Mouse (Mus musculus): ENCODE measurements around the gene Atp1a2. TPM values are rescaled to one million over a fixed set of nuclear protein-coding genes. Genes with fewer than 3 reads are reported as not detected.

Gene Atp1a2
- polyA plus RNA-seq, 1 experiment from 2014 or later: 3.3 TPM

DNA sequence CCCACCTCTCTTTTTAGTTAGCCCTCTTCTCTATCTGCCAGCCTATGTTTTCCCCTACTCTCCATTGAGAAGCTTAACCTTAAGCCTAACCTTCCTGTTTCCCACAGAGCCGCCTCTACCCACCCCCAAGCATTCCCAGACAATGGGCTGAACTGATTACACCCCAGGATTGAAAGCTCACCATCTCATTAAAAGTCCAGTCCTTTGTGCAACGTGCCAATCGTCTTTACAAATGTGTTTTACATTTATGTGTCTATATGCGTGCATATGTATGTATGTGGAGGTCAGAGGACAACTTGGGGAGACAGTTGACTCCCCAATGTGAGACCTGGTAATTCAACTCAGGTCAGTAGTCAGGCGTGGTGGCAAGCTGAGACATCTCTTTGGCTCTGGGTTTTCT is 25.4 kb upstream of the Atp1a2 start:
- WGBS: 59% methylated on average over 5 of the region's 5 CpGs
- H3K4me1 ChIP-seq (replicated peaks): peaks cover 15% of the 10 kb centered on the region; the same call in 1 of the 2 replicates

DNA sequence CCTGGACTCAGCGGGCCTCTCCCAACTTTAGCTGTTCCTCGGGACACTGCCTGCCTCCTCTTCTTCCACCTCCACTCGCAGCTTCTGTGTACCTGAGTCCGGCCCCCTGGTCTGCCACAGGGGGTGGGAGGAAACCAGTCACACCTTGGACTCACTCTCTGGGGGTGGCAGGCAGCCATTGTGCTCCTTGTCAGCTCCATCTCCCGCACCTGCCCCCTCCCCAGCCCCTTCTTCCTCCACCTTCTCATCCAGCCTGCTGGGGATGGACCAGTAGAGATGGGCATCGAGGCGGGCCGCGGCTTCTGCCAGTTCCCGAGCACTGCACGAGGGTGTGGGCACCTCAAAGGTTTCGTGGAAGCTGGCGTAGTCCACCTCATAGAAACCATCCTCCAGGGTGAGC is 24.9 kb upstream of the Atp1a2 start:
- H3K4me2 ChIP-seq (replicated peaks): no peak overlapping the region
- no peak for ATAC-seq
- no peaks in the 10 kb centered on the region for H3K9me3 ChIP-seq
- H3K27me3 ChIP-seq (replicated peaks): peaks cover 29% of the 10 kb centered on the region
- H3K27ac ChIP-seq: no peak overlapping the region
- WGBS: 63% methylated on average over 13 of the region's 13 CpGs
- no peak overlapping the region for H3K9ac ChIP-seq
- H3K36me3 ChIP-seq: peaks cover 9% of the 10 kb centered on the region; the same call in 1 of the 2 replicates
- H3K4me1 ChIP-seq (replicated peaks): peaks cover 15% of the 10 kb centered on the region; the same call in 1 of the 2 replicates
- no peak overlapping the region for H3K4me3 ChIP-seq (replicated peaks)

More for the DNA sequence above, 25.4 kb upstream of the Atp1a2 start:
- Histone ChIP-seq H3K27me3 (replicated peaks) (peaks cover 35% of the 10 kb centered on the region), H3K9ac (no peak overlapping the region), H3K9me3 (no peaks in the 10 kb centered on the region), H3K4me3 (replicated peaks) (no peak overlapping the region), H3K27ac (no peak overlapping the region), H3K4me2 (replicated peaks) (no peak overlapping the region), H3K36me3 (peaks cover 5% of the 10 kb centered on the region; the same call in 1 of the 2 replicates)
- ATAC-seq: no peak

DNA sequence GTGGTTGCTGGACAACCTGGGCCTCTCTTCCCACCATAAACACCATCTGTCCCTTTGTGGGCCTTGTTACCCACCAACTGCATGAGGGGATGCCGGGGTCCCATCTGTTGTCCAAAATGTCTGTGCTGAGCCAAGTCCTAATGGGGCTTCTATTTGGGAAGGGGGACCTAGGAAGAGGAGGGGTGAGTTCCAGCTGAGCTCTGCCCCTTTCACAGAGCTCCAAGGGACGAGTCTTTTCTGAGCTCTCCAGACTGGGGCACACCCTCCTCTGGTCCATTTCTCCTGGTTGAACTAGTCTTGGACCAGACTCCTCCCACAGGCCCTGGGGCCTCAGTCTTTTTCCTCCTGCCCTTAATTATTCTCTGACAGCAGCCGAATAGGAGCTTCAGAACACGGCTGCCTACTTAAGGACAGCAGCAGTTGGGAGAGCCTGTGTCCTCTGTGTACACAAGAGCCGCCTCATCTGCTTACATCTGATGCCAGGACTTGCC is 22.1 kb upstream of the Atp1a2 start:
- WGBS: 38% methylated on average over 5 of the region's 5 CpGs
- 0 out of 2 replicates have a peak, but pooled peaks cover 8% of the 10 kb centered on the region for H3K4me1 ChIP-seq (replicated peaks)
- no peak overlapping the region for H3K27ac ChIP-seq
- H3K9me3 ChIP-seq: no peaks in the 10 kb centered on the region
- no peak overlapping the region for H3K4me3 ChIP-seq (replicated peaks)
- no peak overlapping the region for H3K4me2 ChIP-seq (replicated peaks)
- peaks cover 2% of the 10 kb centered on the region; the same call in 1 of the 2 replicates for H3K27me3 ChIP-seq (replicated peaks)
- H3K36me3 ChIP-seq: peaks cover 9% of the 10 kb centered on the region; the same call in 1 of the 2 replicates
- H3K9ac ChIP-seq: no peak overlapping the region
- ATAC-seq: no peak

DNA sequence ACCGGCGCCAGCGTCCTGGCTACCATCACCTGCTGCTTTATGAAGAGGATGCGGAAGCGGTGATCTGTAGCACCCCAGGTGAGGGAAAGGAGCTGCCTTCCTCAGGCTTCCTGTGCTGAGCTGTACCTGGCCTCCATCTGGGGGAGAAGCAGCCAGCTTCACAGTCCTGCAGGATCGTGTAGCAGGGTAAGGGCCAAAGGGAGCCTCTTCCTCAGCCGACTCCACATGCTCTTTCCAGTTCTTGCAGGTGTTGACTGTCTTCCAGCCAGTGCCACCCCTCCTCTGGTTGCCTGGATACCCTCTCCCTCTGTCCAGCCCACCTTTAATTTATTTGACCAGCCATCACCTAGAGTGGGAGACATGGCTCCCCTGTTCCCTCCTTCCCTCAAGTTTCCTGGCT is 21.5 kb upstream of the Atp1a2 start:
- Histone ChIP-seq H3K9me3 (no peaks in the 10 kb centered on the region), H3K4me1 (replicated peaks) (0 out of 2 replicates have a peak, but pooled peaks cover 8% of the 10 kb centered on the region), H3K36me3 (peaks cover 9% of the 10 kb centered on the region; the same call in 1 of the 2 replicates), H3K4me3 (replicated peaks) (no peak overlapping the region), H3K9ac (no peak overlapping the region), H3K4me2 (replicated peaks) (no peak overlapping the region), H3K27ac (no peak overlapping the region), H3K27me3 (replicated peaks) (no peaks in the 10 kb centered on the region)
- no peak for ATAC-seq
- WGBS: 76% methylated on average over 7 of the region's 7 CpGs

DNA sequence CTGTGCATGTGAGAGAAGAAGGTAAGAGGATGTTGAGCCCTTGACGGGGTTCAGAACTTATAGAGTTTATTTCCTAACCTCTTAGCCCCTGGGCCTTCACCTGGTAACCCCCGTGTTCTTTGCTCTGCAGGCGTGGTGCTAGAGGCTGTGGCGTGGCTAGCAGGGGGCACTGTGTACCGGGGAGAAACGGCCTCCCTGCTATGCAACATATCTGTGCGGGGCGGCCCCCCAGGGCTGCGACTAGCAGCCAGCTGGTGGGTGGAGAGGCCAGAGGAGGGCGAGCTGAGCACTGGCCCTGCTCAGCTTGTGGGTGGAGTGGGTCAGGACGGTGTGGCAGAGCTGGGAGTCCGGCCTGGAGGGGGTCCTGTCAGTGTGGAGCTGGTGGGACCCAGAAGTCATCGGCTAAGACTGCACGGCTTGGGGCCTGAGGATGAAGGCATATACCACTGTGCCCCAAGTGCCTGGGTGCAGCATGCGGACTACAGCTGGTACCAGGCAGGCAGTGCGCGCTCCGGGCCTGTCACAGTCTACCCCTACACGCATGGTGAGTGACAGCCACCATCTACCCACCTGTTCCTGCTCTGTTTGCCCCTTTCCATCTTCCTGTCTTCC is 20.7 kb upstream of the Atp1a2 start:
- whole genome bisulfite sequencing: 87% methylated on average over 19 of the region's 19 CpGs
- H3K4me1 ChIP-seq (replicated peaks): 0 out of 2 replicates have a peak, but pooled peaks cover 8% of the 10 kb centered on the region
- no peak for ATAC-seq
- peaks cover 9% of the 10 kb centered on the region; the same call in 1 of the 2 replicates for H3K36me3 ChIP-seq
- no peak overlapping the region for H3K4me2 ChIP-seq (replicated peaks)
- H3K27me3 ChIP-seq (replicated peaks): no peaks in the 10 kb centered on the region
- H3K9ac ChIP-seq: no peak overlapping the region
- no peak overlapping the region for H3K4me3 ChIP-seq (replicated peaks)
- no peak overlapping the region for H3K27ac ChIP-seq
- H3K9me3 ChIP-seq: no peaks in the 10 kb centered on the region

DNA sequence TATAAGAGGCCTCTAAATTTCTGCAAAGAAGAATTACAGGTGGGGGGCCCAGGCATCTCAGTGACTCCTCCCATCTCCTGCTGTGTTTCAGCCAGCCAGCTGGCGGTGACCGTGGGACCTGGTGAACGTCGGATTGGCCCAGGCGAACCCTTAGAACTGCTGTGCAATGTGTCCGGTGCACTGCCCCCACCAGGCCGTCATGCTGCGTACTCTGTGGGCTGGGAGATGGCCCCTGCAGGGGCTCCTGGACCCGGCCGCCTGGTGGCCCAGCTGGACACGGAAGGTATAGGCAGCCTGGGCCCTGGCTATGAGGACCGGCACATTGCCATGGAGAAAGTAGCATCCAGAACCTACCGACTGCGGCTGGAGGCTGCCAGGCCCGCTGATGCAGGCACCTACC is 20.1 kb upstream of the Atp1a2 start:
- H3K4me1 ChIP-seq (replicated peaks): peaks cover 12% of the 10 kb centered on the region
- no peak for ATAC-seq
- peaks cover 9% of the 10 kb centered on the region; the same call in 1 of the 2 replicates for H3K36me3 ChIP-seq
- no peak overlapping the region for H3K4me2 ChIP-seq (replicated peaks)
- no peaks in the 10 kb centered on the region for H3K27me3 ChIP-seq (replicated peaks)
- H3K9ac ChIP-seq: no peak overlapping the region
- no peak overlapping the region for H3K4me3 ChIP-seq (replicated peaks)
- no peak overlapping the region for H3K27ac ChIP-seq
- WGBS: 79% methylated on average over 15 of the region's 15 CpGs
- no peaks in the 10 kb centered on the region for H3K9me3 ChIP-seq

DNA sequence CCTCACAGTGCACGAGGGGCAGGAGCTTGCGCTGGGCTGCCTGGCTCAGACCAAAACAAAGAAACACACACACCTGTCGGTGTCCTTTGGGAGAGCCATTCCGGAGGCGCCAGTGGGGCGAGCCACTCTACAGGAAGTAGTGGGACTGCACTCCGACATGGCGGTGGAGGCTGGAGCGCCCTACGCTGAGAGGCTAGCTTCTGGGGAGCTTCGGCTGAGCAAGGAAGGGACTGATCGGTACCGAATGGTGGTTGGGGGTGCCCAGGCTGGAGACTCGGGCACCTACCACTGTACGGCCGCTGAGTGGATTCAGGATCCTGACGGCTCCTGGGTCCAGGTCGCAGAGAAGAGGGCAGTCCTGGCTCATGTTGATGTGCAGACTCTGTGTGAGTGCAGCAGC is 19.6 kb upstream of the Atp1a2 start:
- H3K9ac ChIP-seq: no peak overlapping the region
- H3K36me3 ChIP-seq: peaks cover 9% of the 10 kb centered on the region; the same call in 1 of the 2 replicates
- H3K27ac ChIP-seq: no peak overlapping the region
- peaks cover 16% of the 10 kb centered on the region for H3K4me1 ChIP-seq (replicated peaks)
- 60% methylated on average over 18 of the region's 18 CpGs for WGBS
- no peak for ATAC-seq
- no peaks in the 10 kb centered on the region for H3K27me3 ChIP-seq (replicated peaks)
- H3K9me3 ChIP-seq: no peaks in the 10 kb centered on the region
- no peak overlapping the region for H3K4me2 ChIP-seq (replicated peaks)
- no peak overlapping the region for H3K4me3 ChIP-seq (replicated peaks)

DNA sequence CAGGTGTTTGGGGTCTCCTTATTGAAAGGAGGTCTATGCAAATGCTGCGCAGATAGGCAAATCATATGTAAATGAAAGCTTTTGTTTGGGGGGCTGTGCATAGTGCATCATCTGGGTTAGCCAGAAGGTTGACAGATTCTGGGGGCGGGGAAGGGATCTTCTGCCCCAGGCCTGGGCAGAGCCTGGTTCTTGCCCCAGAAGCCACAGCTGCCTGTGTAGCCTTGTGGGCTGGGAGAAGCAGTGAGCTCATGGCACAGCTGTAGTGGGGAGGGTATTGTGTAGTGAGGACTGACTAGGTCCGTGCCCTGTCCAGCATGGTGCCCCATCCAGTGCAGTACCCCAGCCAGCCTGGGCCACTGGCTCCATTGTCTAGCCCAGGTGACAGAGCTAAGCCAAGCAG is 17.0 kb upstream of the Atp1a2 start:
- no peak overlapping the region for H3K4me2 ChIP-seq (replicated peaks)
- no peak overlapping the region for H3K4me3 ChIP-seq (replicated peaks)
- no peak overlapping the region for H3K27ac ChIP-seq
- no peak overlapping the region for H3K9ac ChIP-seq
- peaks cover 25% of the 10 kb centered on the region for H3K4me1 ChIP-seq (replicated peaks)
- WGBS: 87% methylated on average over 3 of the region's 3 CpGs
- no peaks in the 10 kb centered on the region for H3K27me3 ChIP-seq (replicated peaks)
- H3K9me3 ChIP-seq: no peaks in the 10 kb centered on the region
- H3K36me3 ChIP-seq: peaks cover 9% of the 10 kb centered on the region; the same call in 1 of the 2 replicates
- no peak for ATAC-seq

DNA sequence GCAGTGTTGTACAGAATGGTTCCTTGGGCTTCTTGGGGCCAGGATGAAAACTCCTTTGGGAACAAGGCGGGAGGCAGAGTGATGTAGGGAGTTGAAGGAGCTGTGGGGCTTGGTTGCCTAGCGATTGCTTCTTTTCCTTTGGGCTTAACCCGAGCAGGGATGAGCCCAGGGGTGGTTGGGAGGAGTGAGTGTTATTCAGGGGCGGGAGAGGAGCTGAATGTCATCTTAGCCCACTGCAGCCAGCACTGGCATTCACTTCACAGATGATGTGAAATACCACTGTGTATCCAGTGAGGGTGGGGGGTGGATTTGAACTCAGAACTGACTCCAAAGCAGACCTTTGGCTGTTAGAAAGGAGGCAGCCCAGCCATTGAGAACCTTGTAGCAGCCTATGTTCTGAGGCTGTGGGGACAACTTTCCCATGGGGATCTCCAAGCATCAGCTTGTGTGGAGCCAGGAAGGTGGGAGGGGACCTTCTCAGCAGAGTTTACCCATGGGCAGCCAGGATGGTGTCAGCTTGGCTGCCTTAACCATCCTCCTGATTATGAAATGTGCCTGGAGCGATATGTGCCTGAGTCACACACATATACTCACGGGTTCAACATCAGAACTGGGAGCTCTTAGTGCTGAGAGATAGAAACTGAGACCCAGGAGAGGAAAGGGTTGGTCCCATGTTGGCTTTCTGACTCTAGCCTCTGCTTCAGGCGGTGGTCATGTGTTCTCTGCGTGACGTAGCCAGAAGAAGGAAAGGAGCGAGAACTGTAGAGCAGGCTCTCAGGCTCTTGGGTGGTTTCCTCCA is 15.9 kb upstream of the Atp1a2 start:
- H3K27me3 ChIP-seq (replicated peaks): no peaks in the 10 kb centered on the region
- no peak overlapping the region for H3K9ac ChIP-seq
- no peaks in the 10 kb centered on the region for H3K9me3 ChIP-seq
- H3K4me3 ChIP-seq (replicated peaks): peak overlapping the region; percentile 74; the same call in 1 of the 2 replicates
- H3K4me1 ChIP-seq (replicated peaks): peaks cover 23% of the 10 kb centered on the region
- H3K4me2 ChIP-seq (replicated peaks): peak overlapping the region; percentile 85
- 80% methylated on average over 10 of the region's 10 CpGs for WGBS
- no peak overlapping the region for H3K27ac ChIP-seq
- peaks cover 9% of the 10 kb centered on the region; the same call in 1 of the 2 replicates for H3K36me3 ChIP-seq
- no peak for ATAC-seq

DNA sequence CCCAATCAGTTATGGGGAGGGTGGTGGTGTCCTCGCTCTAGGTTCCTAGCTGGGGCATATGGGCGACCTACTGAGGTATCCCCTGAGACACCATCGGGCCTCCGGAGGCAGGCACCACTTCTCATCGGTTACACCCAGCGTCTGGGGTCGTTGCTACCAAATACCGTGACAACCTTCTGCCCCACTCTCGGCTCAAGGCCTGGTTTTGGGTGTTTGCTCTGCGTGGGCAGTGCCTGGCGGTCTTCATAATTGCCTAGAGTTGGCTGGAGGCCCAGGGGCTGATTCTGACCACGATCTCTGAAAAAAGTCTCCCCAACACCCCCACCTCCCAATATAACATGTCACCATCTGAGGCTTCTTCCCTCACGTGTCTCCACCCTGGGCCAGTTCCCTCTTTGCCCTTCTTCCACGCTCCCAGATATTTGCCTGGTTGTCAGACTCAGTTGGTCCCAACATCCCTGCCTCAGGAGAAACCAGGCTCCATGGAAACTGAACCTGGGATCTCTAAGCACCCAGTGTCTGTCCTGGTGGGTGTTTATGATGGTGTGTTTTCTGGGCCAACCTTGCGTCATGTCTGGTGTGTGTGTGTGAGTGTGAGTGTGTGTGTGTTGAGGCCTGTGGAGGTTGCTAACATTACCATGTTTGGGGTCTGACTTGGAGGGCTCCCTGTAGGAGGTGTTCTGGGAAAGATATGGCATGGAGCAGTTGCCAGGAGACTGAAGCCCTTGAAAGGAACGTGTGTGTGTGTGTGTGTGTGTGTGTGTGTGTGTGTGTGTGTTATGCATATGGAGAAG is 15.1 kb upstream of the Atp1a2 start:
- no peak overlapping the region for H3K27ac ChIP-seq
- ATAC-seq: no peak
- H3K9ac ChIP-seq: peak overlapping the region; percentile 74
- peaks cover 26% of the 10 kb centered on the region for H3K4me1 ChIP-seq (replicated peaks)
- peak overlapping the region; percentile 85 for H3K4me2 ChIP-seq (replicated peaks)
- H3K9me3 ChIP-seq: no peaks in the 10 kb centered on the region
- 13% methylated on average over 16 of the region's 16 CpGs for WGBS
- H3K36me3 ChIP-seq: 0 out of 2 replicates have a peak, but pooled peaks cover under 1% of the 10 kb centered on the region
- H3K4me3 ChIP-seq (replicated peaks): peak overlapping the region; percentile 74
- H3K27me3 ChIP-seq (replicated peaks): no peaks in the 10 kb centered on the region

DNA sequence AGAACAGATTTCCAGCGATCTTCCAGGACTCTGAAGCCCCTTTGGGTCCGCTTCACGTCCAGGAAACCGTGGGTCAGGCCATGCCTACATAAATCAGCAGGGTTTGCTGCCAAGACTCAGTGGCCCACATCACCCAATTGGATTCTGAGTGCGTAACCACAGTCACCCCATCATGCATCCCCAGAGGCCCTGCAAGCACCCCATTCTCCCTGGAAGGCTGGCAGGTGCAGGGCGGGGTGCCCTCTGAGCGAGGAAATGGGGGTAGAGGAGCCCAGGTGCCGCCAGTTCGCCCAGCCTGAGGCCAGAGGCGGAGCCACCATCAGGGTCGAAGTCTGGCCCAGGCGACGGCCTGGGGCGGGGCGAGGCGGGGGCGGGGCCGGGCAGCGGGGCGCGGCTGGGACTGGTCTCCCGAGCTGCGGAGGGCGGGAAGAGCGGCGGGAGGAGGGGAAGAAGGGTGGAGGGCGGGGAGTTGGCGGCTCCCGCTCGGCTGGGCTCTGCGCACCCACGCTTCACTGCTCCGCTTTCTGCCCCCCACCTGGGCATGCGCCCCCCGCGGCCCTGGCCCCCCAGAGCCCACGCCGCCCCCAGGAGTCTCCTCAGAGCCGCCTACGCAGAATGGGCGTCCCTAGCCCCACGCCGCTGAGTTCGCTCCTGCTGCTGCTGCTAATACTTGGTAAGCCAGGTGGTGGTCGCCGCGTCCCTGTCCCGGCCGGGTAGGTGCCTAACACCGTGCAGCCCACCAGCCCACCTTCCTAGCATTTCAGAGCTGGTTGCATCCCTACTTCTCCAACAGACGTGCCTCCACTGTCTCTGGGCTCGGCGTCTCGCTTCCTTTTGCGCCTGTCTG is 14.3 kb upstream of the Atp1a2 start:
- H3K4me1 ChIP-seq (replicated peaks): peaks cover 28% of the 10 kb centered on the region
- WGBS: under 1% methylated on average over 49 of the region's 55 CpGs
- H3K27me3 ChIP-seq (replicated peaks): no peaks in the 10 kb centered on the region
- peak overlapping the region; percentile 74 for H3K4me3 ChIP-seq (replicated peaks)
- peak overlapping the region; percentile 85 for H3K4me2 ChIP-seq (replicated peaks)
- H3K9me3 ChIP-seq: no peaks in the 10 kb centered on the region
- peak overlapping the region; percentile 74 for H3K9ac ChIP-seq
- peak overlapping the region; percentile 98 for H3K27ac ChIP-seq
- no peaks in the 10 kb centered on the region for H3K36me3 ChIP-seq
- peak; percentile 87 for ATAC-seq

All from intestine, embryonic 15.5 days (tissue).